Mouse (Mus musculus): ENCODE measurements around the gene Papola. TPM values are rescaled to one million over a fixed set of nuclear protein-coding genes. Genes with fewer than 3 reads are reported as not detected.

Papola gene
- polyA plus RNA-seq, 1 experiment from 2014 or later = 297 TPM

DNA sequence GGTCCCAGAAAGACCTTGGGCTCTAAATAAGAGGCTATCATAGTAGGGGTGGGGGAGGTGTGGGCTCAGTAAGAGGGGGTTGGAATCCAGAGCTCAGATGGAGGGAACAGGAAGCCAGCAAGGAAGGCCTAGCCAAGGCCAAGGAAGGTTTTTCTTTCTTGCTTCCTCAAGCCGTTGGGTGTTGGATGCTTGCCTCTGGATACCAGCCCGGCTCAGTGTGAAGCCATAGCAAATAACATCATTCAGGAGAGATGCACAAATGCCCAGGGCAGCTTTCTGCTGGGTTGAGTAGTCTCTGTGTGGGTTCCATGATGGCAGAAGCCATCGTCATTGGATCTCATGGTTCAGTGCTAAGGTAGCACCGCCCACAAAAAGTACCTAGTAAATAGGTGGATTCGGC is 94.3 kb downstream of the Papola start:
- no peak overlapping the region for H3K4me3 ChIP-seq
- H3K27me3 ChIP-seq (ENCODE audit: low read depth, poor library complexity, severe bottlenecking) = peaks cover 18% of the 10 kb centered on the region
- no peak for DNase-seq (ENCODE audit: low spot score)
- peaks cover 13% of the 10 kb centered on the region for H3K4me1 ChIP-seq
- H3K36me3 ChIP-seq = no peaks in the 10 kb centered on the region
- no peak overlapping the region for H3K27ac ChIP-seq
- peaks cover 4% of the 10 kb centered on the region; the same call in 1 of the 2 replicates for H3K9me3 ChIP-seq (replicated peaks)
- 97% methylated on average over 5 of the region's 5 CpGs for WGBS

GRCm38 (mm10) chr12:105883799-105884514 is 99.5 kb downstream of the Papola start:
- Histone ChIP-seq H3K36me3 (no peaks in the 10 kb centered on the region), H3K27me3 (ENCODE audit: low read depth, poor library complexity, severe bottlenecking) (peaks cover 17% of the 10 kb centered on the region), H3K27ac (no peak overlapping the region), H3K4me1 (peaks cover 14% of the 10 kb centered on the region), H3K9me3 (replicated peaks) (peaks cover 4% of the 10 kb centered on the region; the same call in 1 of the 2 replicates), H3K4me3 (no peak overlapping the region)
- WGBS = 75% methylated on average over 12 of the region's 12 CpGs
- no peak for DNase-seq (ENCODE audit: low spot score)

- no peak for DNase-seq (ENCODE audit: low spot score)
Observed at GRCm38 (mm10) chr12:105884515-105885323, 100.2 kb downstream of the Papola start.

More at GRCm38 (mm10) chr12:105884515-105885323, 100.2 kb downstream of the Papola start:
- H3K27ac ChIP-seq = no peak overlapping the region
- peaks cover 14% of the 10 kb centered on the region for H3K4me1 ChIP-seq
- no peaks in the 10 kb centered on the region for H3K9me3 ChIP-seq (replicated peaks)
- 29% methylated on average over 22 of the region's 22 CpGs for WGBS
- no peak overlapping the region for H3K4me3 ChIP-seq
- no peaks in the 10 kb centered on the region for H3K36me3 ChIP-seq
- peaks cover 17% of the 10 kb centered on the region for H3K27me3 ChIP-seq (ENCODE audit: low read depth, poor library complexity, severe bottlenecking)

Small RNA genes lying within 50 kb of the gene (microRNA-seq; reads per million reads assigned to microRNA genes)
- 0.88 reads per million for gene Gm22120

Other genes with a start within 250 kb of the Papola start
- 0.36 and 0.93 TPM in 2 replicates for gene Bdkrb2, start 221.5 kb upstream of the Papola start, polyA plus RNA-seq (2016; fragmentation: Nextera tagmentation; extraction: Ambion mirVana)
- not detected in 2 replicates for gene Bdkrb1, start 181.6 kb upstream of the Papola start, polyA plus RNA-seq (2016; fragmentation: Nextera tagmentation; extraction: Ambion mirVana)
- 36.8 and 41.2 TPM in 2 replicates for gene Gskip, start 99.9 kb upstream of the Papola start, polyA plus RNA-seq (2016; fragmentation: Nextera tagmentation; extraction: Ambion mirVana)
- gene Atg2b, start 99.5 kb upstream of the Papola start, polyA plus RNA-seq (2016; fragmentation: Nextera tagmentation; extraction: Ambion mirVana) = 12.1 and 14.0 TPM in 2 replicates
- 0.05 and 0.09 TPM in 2 replicates for gene Ak7, start 78.7 kb upstream of the Papola start, polyA plus RNA-seq (2016; fragmentation: Nextera tagmentation; extraction: Ambion mirVana)
- gene Vrk1, start 225.5 kb downstream of the Papola start, polyA plus RNA-seq (2016; fragmentation: Nextera tagmentation; extraction: Ambion mirVana) = 114 and 115 TPM in 2 replicates